Mouse (Mus musculus) hindbrain, embryonic 16.5 days (tissue): ENCODE data around the gene Ttc23. TPM values are rescaled to one million over a fixed set of nuclear protein-coding genes. Genes with fewer than 3 reads are reported as not detected.

Experiments
- ATAC-seq: fragments of 200-750 bp; cut with Nextera tagmentation; 2 replicates; pipeline ENCODE4 v1.8.0; 2017; ENCODE audit warnings: moderate TSS enrichment, moderate library complexity
- H3K27ac ChIP-seq: fragments of 300-500 bp; sonication (generic); 2 replicates; pipeline ENCODE4 v1.5.1; 2014; ENCODE audit warnings: low read depth, mild to moderate bottlenecking, control low read depth, low read length, moderate library complexity
- H3K27me3 ChIP-seq: fragments of 300-500 bp; sonication (generic); replicated peaks from 2 replicates; pipeline ENCODE4 v1.6.1; 2014; ENCODE audit warnings: low read length; ENCODE audit not compliant: control insufficient read depth, insufficient read depth
- H3K36me3 ChIP-seq: fragments of 300-500 bp; sonication (generic); 2 replicates; pipeline ENCODE4 v1.6.1; 2014; ENCODE audit warnings: mild to moderate bottlenecking, low read length, moderate library complexity, mixed read lengths; ENCODE audit not compliant: control insufficient read depth, insufficient read depth
- H3K4me1 ChIP-seq: fragments of 300-500 bp; sonication (generic); 2 replicates; pipeline ENCODE4 v1.6.1; 2014; ENCODE audit warnings: low read depth, low read length; ENCODE audit not compliant: control insufficient read depth, insufficient read depth
- H3K4me2 ChIP-seq: fragments of 300-500 bp; sonication (generic); 2 replicates; pipeline ENCODE4 v1.6.1; 2014; ENCODE audit warnings: mild to moderate bottlenecking, low read length, control low read depth, moderate library complexity
- H3K4me3 ChIP-seq: fragments of 300-500 bp; sonication (generic); 2 replicates; pipeline ENCODE4 v1.5.1; 2014; ENCODE audit warnings: mild to moderate bottlenecking, low read length, control low read depth, moderate library complexity
- H3K9ac ChIP-seq: fragments of 300-500 bp; sonication (generic); 2 replicates; pipeline ENCODE4 v1.6.1; 2014; ENCODE audit warnings: low read depth, mild to moderate bottlenecking, control low read depth, low read length, moderate library complexity
- H3K9me3 ChIP-seq: fragments of 300-500 bp; sonication (generic); 2 replicates; pipeline ENCODE4 v1.6.1; 2014; ENCODE audit warnings: mild to moderate bottlenecking, low read length, moderate library complexity; ENCODE audit not compliant: control insufficient read depth
- WGBS: fragments of 180-500 bp; shearing (Covaris S2); extraction: QIAGEN DNeasy Blood & Tissue Kit; methylation state at CpG from one replicate; pipeline ENCODE4 v1.1.7; 2014; 5-methylcytosine and 5-hydroxymethylcytosine counted together
- polyA plus RNA-seq: library from polyadenylated mRNA; unstranded; fragments of >200 nt; fragmentation: Nextera tagmentation; extraction: Ambion mirVana; gene quantifications from 2 replicates; pipeline ENCODE4 v1.2.1, GENCODE M21; 2015

The Ttc23 gene
- polyA plus RNA-seq, 1 experiment from 2014 or later = 7.6 TPM

- H3K27ac ChIP-seq = no peak overlapping the region
- no peak for ATAC-seq
- WGBS = 30% methylated on average over 3 of the region's 3 CpGs
- no peaks in the 10 kb centered on the region for H3K9me3 ChIP-seq
- peaks cover 6% of the 10 kb centered on the region for H3K4me1 ChIP-seq
- H3K36me3 ChIP-seq = no peaks in the 10 kb centered on the region
- no peak overlapping the region for H3K4me2 ChIP-seq
- H3K9ac ChIP-seq = no peak overlapping the region
- no peaks in the 10 kb centered on the region for H3K27me3 ChIP-seq
- H3K4me3 ChIP-seq = no peak overlapping the region
Measured at GRCm38 (mm10) chr7:67639006-67639405, 8.2 kb upstream of the Ttc23 start.

DNA sequence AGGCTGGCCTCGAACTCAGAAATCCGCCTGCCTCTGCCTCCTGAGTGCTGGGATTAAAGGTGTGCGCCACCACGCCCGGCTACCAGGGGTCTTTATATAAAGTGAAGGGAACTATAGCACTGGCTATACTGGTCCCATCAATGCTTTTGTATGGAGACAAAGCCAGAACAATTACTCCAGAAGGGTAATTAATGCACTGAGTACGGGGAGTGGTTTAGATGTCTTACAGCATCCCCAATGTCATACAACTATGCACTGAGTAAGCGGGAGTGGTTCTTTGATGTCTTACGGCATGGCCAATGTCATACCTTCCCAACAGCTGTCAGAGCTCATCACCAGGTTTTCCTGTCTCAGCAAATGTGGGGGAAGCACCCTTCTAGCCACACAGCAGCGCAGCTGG is 4.3 kb upstream of the Ttc23 start:
- no peak for ATAC-seq
- no peaks in the 10 kb centered on the region for H3K27me3 ChIP-seq
- no peak overlapping the region for H3K9ac ChIP-seq
- H3K4me2 ChIP-seq = no peak overlapping the region
- peaks cover 19% of the 10 kb centered on the region for H3K4me1 ChIP-seq
- no peaks in the 10 kb centered on the region for H3K36me3 ChIP-seq
- H3K27ac ChIP-seq = no peak overlapping the region
- WGBS = 94% methylated on average over 9 of the region's 9 CpGs
- H3K9me3 ChIP-seq = no peaks in the 10 kb centered on the region
- no peak overlapping the region for H3K4me3 ChIP-seq

- Histone ChIP-seq H3K27ac (no peak overlapping the region), H3K9me3 (no peaks in the 10 kb centered on the region), H3K4me1 (peaks cover 19% of the 10 kb centered on the region), H3K36me3 (no peaks in the 10 kb centered on the region), H3K4me2 (peak overlapping the region; percentile 66), H3K4me3 (peak overlapping the region; percentile 94), H3K9ac (peak overlapping the region; percentile 90), H3K27me3 (no peaks in the 10 kb centered on the region)
- WGBS = 41% methylated on average over 8 of the region's 8 CpGs
- no peak for ATAC-seq
Measured at GRCm38 (mm10) chr7:67644291-67644690, 2.9 kb upstream of the Ttc23 start.

- under 1% methylated on average over 55 of the region's 55 CpGs for WGBS
Measured at GRCm38 (mm10) chr7:67644833-67645680, 2.2 kb upstream of the Ttc23 start, which contains the start of gene Lrrc28. TSS of gene Lrrc28 (minus strand) at chr7:67645268.

DNA sequence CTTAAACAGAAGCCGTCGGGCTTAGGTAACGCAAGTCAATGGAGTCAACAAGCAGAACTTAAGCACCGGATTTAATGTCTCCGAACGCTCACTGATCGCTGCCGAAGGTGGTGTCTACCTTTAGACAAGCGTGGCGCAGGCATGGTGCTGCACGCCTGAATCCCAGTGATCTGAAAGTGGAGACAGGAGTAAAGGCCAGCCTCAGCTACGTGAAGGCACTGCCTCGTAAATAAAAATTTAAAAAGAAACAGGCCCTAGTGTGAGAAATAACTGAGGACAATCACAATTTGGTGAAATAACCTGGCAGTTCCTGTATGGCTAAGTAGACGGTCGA is 1.6 kb upstream of the Ttc23 start:
- Histone ChIP-seq H3K27ac (peak overlapping the region; percentile 88), H3K9me3 (no peaks in the 10 kb centered on the region), H3K9ac (peak overlapping the region; percentile 69), H3K4me2 (peak overlapping the region; percentile 80), H3K4me1 (peaks cover 19% of the 10 kb centered on the region), H3K4me3 (peak overlapping the region; percentile 94), H3K27me3 (no peaks in the 10 kb centered on the region), H3K36me3 (no peaks in the 10 kb centered on the region)
- WGBS = 1% methylated on average over 15 of the region's 15 CpGs
- no peak for ATAC-seq

More at GRCm38 (mm10) chr7:67644833-67645680, 2.2 kb upstream of the Ttc23 start, which contains the start of gene Lrrc28:
- Histone ChIP-seq H3K4me3 (peak within 1 kb of the TSS; percentile 94), H3K9me3 (no peaks in the 10 kb centered on the region), H3K9ac (peak within 1 kb of the TSS; percentile 90), H3K27ac (peak within 1 kb of the TSS; percentile 88), H3K4me2 (peak within 1 kb of the TSS; percentile 80), H3K4me1 (peaks cover 19% of the 10 kb centered on the region), H3K27me3 (no peaks in the 10 kb centered on the region), H3K36me3 (no peaks in the 10 kb centered on the region)
- ATAC-seq = peak; percentile 99

DNA sequence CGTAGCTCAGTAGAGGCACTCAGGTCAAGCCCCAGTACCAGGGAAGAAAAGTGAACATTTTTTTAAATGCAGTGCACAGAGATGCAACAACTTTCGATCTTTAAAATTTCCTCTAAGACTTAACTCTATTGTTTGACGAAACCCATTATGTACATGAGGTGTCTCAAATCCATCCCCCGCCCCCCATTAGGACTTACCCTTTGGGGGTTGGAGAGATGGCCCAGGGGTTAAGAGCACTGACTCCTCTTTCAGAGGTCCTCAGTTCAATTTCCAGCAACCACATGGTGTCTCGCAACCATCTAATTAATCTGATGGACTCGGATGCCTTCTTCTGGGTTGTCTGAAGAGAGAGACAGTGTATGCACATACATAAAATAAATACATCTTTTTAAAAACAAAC is 1.1 kb upstream of the Ttc23 start:
- Histone ChIP-seq H3K27me3 (no peaks in the 10 kb centered on the region), H3K9ac (peak overlapping the region; percentile 69), H3K4me1 (peaks cover 19% of the 10 kb centered on the region), H3K27ac (peak overlapping the region; percentile 88), H3K36me3 (no peaks in the 10 kb centered on the region), H3K4me3 (peak overlapping the region; percentile 94), H3K9me3 (no peaks in the 10 kb centered on the region), H3K4me2 (peak overlapping the region; percentile 80)
- ATAC-seq = no peak
- WGBS = 5% methylated on average over 6 of the region's 6 CpGs

DNA sequence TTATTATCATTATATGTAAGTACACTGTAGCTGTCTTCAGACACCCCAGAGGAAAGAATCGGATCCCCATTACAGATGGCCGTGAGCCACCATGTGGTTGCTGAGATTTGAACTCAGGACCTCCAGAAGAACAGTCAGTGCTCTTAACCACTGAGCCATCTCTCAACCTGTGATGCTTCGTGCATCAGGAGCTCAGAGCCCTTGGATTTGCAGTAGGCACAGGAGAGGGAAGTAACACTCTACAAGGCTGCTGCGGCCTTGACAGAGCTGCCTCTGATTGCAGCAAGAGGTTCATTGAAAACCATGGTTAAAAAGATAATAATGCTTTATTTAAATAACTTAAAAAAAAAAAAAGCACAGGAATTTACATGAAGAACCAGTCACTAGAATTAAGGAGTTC is 1.2 kb downstream of the Ttc23 start:
- Histone ChIP-seq H3K4me2 (peak overlapping the region; percentile 48; the same call in 1 of the 2 replicates), H3K4me1 (peaks cover 17% of the 10 kb centered on the region)
- no peak for ATAC-seq

DNA sequence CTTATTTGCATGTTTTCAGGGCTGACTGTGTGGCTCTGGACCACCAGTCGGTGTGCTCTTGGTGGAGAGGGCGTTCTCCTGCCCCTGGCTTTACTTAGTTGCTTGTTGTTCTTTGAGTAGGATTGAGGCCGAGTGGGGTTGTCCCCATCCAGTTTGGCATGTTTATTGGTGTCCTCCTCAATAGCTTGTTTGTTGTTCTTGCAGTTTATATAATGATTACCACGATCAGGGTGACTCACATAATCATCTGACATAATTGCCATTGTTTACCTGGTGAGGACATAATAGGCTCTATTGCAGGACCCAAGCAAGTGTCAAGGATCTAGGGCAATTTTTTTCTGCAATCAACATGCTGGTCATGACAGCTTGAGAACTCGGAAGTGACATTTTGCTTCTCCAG is 5.0 kb downstream of the Ttc23 start:
- 76% methylated on average over 5 of the region's 5 CpGs for WGBS

More for the DNA sequence above, 1.2 kb downstream of the Ttc23 start:
- Histone ChIP-seq H3K9me3 (no peaks in the 10 kb centered on the region), H3K27me3 (no peaks in the 10 kb centered on the region), H3K27ac (no peak overlapping the region), H3K9ac (no peak overlapping the region), H3K4me3 (no peak overlapping the region), H3K36me3 (no peaks in the 10 kb centered on the region)
- WGBS = 77% methylated on average over 4 of the region's 4 CpGs

DNA sequence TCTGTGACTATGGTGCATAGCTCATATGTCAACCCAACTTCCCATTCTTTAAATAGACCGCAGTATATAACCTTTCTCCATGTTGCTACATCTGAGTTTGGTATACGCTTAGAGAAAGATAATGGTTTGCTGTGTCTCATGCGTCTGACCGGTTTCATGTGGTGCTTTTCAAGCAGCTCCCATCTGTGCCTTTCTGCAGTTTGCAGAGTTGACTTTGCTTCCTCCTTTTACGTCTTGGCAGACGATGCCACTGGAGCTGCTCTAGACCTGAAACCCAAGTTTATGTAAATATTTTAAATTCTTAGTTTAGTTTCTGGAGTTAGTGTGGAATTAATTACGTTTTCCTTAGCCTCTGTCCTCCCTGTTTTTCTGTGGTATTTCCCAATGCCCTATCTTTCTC is 7.5 kb downstream of the Ttc23 start:
- no peaks in the 10 kb centered on the region for H3K36me3 ChIP-seq
- ATAC-seq = no peak
- WGBS = 91% methylated on average over 7 of the region's 7 CpGs
- H3K27me3 ChIP-seq = no peaks in the 10 kb centered on the region
- no peak overlapping the region for H3K4me3 ChIP-seq
- H3K4me1 ChIP-seq = no peaks in the 10 kb centered on the region
- no peaks in the 10 kb centered on the region for H3K9me3 ChIP-seq
- no peak overlapping the region for H3K27ac ChIP-seq
- no peak overlapping the region for H3K4me2 ChIP-seq
- no peak overlapping the region for H3K9ac ChIP-seq

More for the DNA sequence above, 5.0 kb downstream of the Ttc23 start:
- ATAC-seq = no peak
- Histone ChIP-seq H3K27ac (no peak overlapping the region), H3K4me3 (no peak overlapping the region), H3K4me1 (no peaks in the 10 kb centered on the region), H3K9me3 (no peaks in the 10 kb centered on the region), H3K9ac (no peak overlapping the region), H3K27me3 (no peaks in the 10 kb centered on the region), H3K36me3 (no peaks in the 10 kb centered on the region), H3K4me2 (no peak overlapping the region)
